Comparison of ENCODE assay signal across 9 mouse cellular contexts in genomic region chr10:110882701-110883100, GRCm38 (mm10).
"Had no signal": no experiment of that assay in that cellular context is flagged by ENCODE, and none has a peak within 500 bp of the region (broad histone marks: within the 10 kb centered on the region; RNA-seq: fewer than 3 reads in every experiment).

No protein-coding gene starts in this region.

- DNase-seq: kidney, adult 2 months; kidney, postnatal 25 days; layer of hippocampus, adult 9-11 months; liver; lung, adult 2 months; right cerebral cortex, postnatal 14 days; right cerebral cortex, postnatal 4 days; thymus, adult 2 months; thymus, postnatal 14 days had no signal
